Mouse (Mus musculus) testis, adult 2 months (tissue): Measurements from ENCODE around the gene Rps6ka1.

ENCODE experiments used
- CTCF ChIP-seq: fragments of 200-500 bp; IDR thresholded peaks from 2 replicates; pipeline ENCODE4 v1.5.1; 2012; ENCODE audit warnings: low read depth, mild to moderate bottlenecking, inconsistent platforms, low read length, moderate library complexity; ENCODE audit not compliant: control insufficient read depth, insufficient read depth, insufficient replicate concordance
- POLR2A ChIP-seq: fragments of 200-500 bp; IDR thresholded peaks from 2 replicates; pipeline ENCODE4 v1.6.1; 2012; ENCODE audit warnings: low read depth, mild to moderate bottlenecking, inconsistent platforms, low read length, moderate library complexity; ENCODE audit not compliant: control insufficient read depth

GRCm38 (mm10) chr4:133830453-133830852, 57.1 kb downstream of the Rps6ka1 start:
- TF ChIP-seq POLR2A (no peak), CTCF (no peak)
